Mouse (Mus musculus) liver, adult 2 months (tissue): ENCODE data around the gene Cdpf1.

ENCODE experiments used
- CTCF ChIP-seq: fragments of 200-500 bp; IDR thresholded peaks from 2 replicates; pipeline ENCODE4 v1.5.1; 2011; ENCODE audit warnings: low read depth, low read length, control low read depth
- POLR2A ChIP-seq: fragments of 200-500 bp; IDR thresholded peaks from 2 replicates; pipeline ENCODE4 v1.6.1; 2011; ENCODE audit warnings: low read length, control low read depth; ENCODE audit not compliant: insufficient read depth; ENCODE audit errors: extremely low read depth

GRCm38 (mm10) chr15:85807404-85807803 is 4.1 kb downstream of the Cdpf1 start:
- TF ChIP-seq CTCF = no peak
- no peak for TF ChIP-seq POLR2A
